Mouse (Mus musculus): ENCODE data around the gene Ice1. TPM values are rescaled to one million over a fixed set of nuclear protein-coding genes. Genes with fewer than 3 reads are reported as not detected.
A peak's percentile ranks its signal among the peaks of the same experiment; 100 is the strongest.

Ice1 gene
- 10.8 and 12.5 TPM in 2 replicates for polyA plus RNA-seq (2015; fragmentation: Nextera tagmentation; extraction: Ambion mirVana)

- Histone ChIP-seq H3K4me2 (peak within 1 kb of the TSS; percentile 71), H3K36me3 (no peaks in the 10 kb centered on the region), H3K27ac (peak within 1 kb of the TSS; percentile 88), H3K9ac (peak within 1 kb of the TSS; percentile 89), H3K9me3 (replicated peaks) (no peaks in the 10 kb centered on the region), H3K4me1 (replicated peaks) (peaks cover 19% of the 10 kb centered on the region), H3K4me3 (peak within 1 kb of the TSS; percentile 86), H3K27me3 (no peaks in the 10 kb centered on the region)
- ATAC-seq (replicated peaks; ENCODE audit: insufficient number of reproducible peaks, insufficient read depth, low FRiP score, low read depth): peak; percentile 28
- WGBS: under 1% methylated on average over 38 of the region's 39 CpGs
These were observed at the start of gene Ice1 for GRCm38 (mm10) chr13:70637282-70637661. Gene Ice1, minus strand, starts transcription at chr13:70637634.

- WGBS: 74% methylated on average over 5 of the region's 5 CpGs
- ATAC-seq (replicated peaks; ENCODE audit: insufficient number of reproducible peaks, insufficient read depth, low FRiP score, low read depth): no peak
- Histone ChIP-seq H3K27me3 (no peaks in the 10 kb centered on the region), H3K9me3 (replicated peaks) (no peaks in the 10 kb centered on the region), H3K4me1 (replicated peaks) (no peaks in the 10 kb centered on the region), H3K36me3 (no peaks in the 10 kb centered on the region), H3K4me3 (no peak overlapping the region), H3K9ac (no peak overlapping the region), H3K4me2 (no peak overlapping the region), H3K27ac (no peak overlapping the region)
These were observed 48.4 kb upstream of the Ice1 start for GRCm38 (mm10) chr13:70685825-70686224.

- no peaks in the 10 kb centered on the region for H3K27me3 ChIP-seq
- no peak overlapping the region for H3K27ac ChIP-seq
- H3K9ac ChIP-seq: no peak overlapping the region
- H3K9me3 ChIP-seq (replicated peaks): no peaks in the 10 kb centered on the region
- no peak overlapping the region for H3K4me2 ChIP-seq
- no peaks in the 10 kb centered on the region for H3K4me1 ChIP-seq (replicated peaks)
- 75% methylated on average over 7 of the region's 7 CpGs for WGBS
- no peaks in the 10 kb centered on the region for H3K36me3 ChIP-seq
- no peak for ATAC-seq (replicated peaks; ENCODE audit: insufficient number of reproducible peaks, insufficient read depth, low FRiP score, low read depth)
- no peak overlapping the region for H3K4me3 ChIP-seq
These were observed 47.7 kb upstream of the Ice1 start for GRCm38 (mm10) chr13:70684976-70685609.

GRCm38 (mm10) chr13:70681411-70682183 lies 44.2 kb upstream of the Ice1 start:
- WGBS: 81% methylated on average over 7 of the region's 7 CpGs
- no peak for ATAC-seq (replicated peaks; ENCODE audit: insufficient number of reproducible peaks, insufficient read depth, low FRiP score, low read depth)
- Histone ChIP-seq H3K4me1 (replicated peaks) (no peaks in the 10 kb centered on the region), H3K27ac (no peak overlapping the region), H3K27me3 (no peaks in the 10 kb centered on the region), H3K36me3 (no peaks in the 10 kb centered on the region), H3K9me3 (replicated peaks) (no peaks in the 10 kb centered on the region), H3K4me2 (no peak overlapping the region), H3K4me3 (no peak overlapping the region), H3K9ac (no peak overlapping the region)

- Histone ChIP-seq H3K4me2 (no peak overlapping the region), H3K36me3 (no peaks in the 10 kb centered on the region), H3K4me1 (replicated peaks) (no peaks in the 10 kb centered on the region), H3K27me3 (no peaks in the 10 kb centered on the region), H3K9ac (no peak overlapping the region), H3K27ac (no peak overlapping the region), H3K4me3 (no peak overlapping the region), H3K9me3 (replicated peaks) (no peaks in the 10 kb centered on the region)
- no peak for ATAC-seq (replicated peaks; ENCODE audit: insufficient number of reproducible peaks, insufficient read depth, low FRiP score, low read depth)
- WGBS: 90% methylated on average over 3 of the region's 3 CpGs
These were observed 42.9 kb upstream of the Ice1 start for GRCm38 (mm10) chr13:70680316-70680715.

GRCm38 (mm10) chr13:70677689-70678088 lies 40.3 kb upstream of the Ice1 start:
- Histone ChIP-seq H3K4me3 (no peak overlapping the region), H3K9me3 (replicated peaks) (no peaks in the 10 kb centered on the region), H3K27ac (no peak overlapping the region), H3K27me3 (no peaks in the 10 kb centered on the region), H3K4me1 (replicated peaks) (no peaks in the 10 kb centered on the region), H3K4me2 (no peak overlapping the region), H3K9ac (no peak overlapping the region), H3K36me3 (no peaks in the 10 kb centered on the region)
- ATAC-seq (replicated peaks; ENCODE audit: insufficient number of reproducible peaks, insufficient read depth, low FRiP score, low read depth): no peak
- WGBS: 75% methylated on average over 5 of the region's 5 CpGs

GRCm38 (mm10) chr13:70676243-70677183 lies 39.1 kb upstream of the Ice1 start:
- Histone ChIP-seq H3K27ac (no peak overlapping the region), H3K36me3 (no peaks in the 10 kb centered on the region), H3K27me3 (no peaks in the 10 kb centered on the region), H3K9me3 (replicated peaks) (no peaks in the 10 kb centered on the region), H3K9ac (no peak overlapping the region), H3K4me1 (replicated peaks) (no peaks in the 10 kb centered on the region), H3K4me3 (no peak overlapping the region), H3K4me2 (no peak overlapping the region)
- ATAC-seq (replicated peaks; ENCODE audit: insufficient number of reproducible peaks, insufficient read depth, low FRiP score, low read depth): no peak
- 49% methylated on average over 20 of the region's 20 CpGs for WGBS

- H3K27me3 ChIP-seq: no peaks in the 10 kb centered on the region
- no peak overlapping the region for H3K4me2 ChIP-seq
- 91% methylated on average over 10 of the region's 10 CpGs for WGBS
- ATAC-seq (replicated peaks; ENCODE audit: insufficient number of reproducible peaks, insufficient read depth, low FRiP score, low read depth): no peak
- H3K4me3 ChIP-seq: no peak overlapping the region
- no peaks in the 10 kb centered on the region for H3K4me1 ChIP-seq (replicated peaks)
- H3K27ac ChIP-seq: no peak overlapping the region
- H3K36me3 ChIP-seq: no peaks in the 10 kb centered on the region
- no peak overlapping the region for H3K9ac ChIP-seq
- H3K9me3 ChIP-seq (replicated peaks): no peaks in the 10 kb centered on the region
These were observed 37.6 kb upstream of the Ice1 start for GRCm38 (mm10) chr13:70674998-70675397.

GRCm38 (mm10) chr13:70670080-70670479 lies 32.6 kb upstream of the Ice1 start:
- no peaks in the 10 kb centered on the region for H3K4me1 ChIP-seq (replicated peaks)
- no peaks in the 10 kb centered on the region for H3K27me3 ChIP-seq
- no peak for ATAC-seq (replicated peaks; ENCODE audit: insufficient number of reproducible peaks, insufficient read depth, low FRiP score, low read depth)
- no peak overlapping the region for H3K9ac ChIP-seq
- no peak overlapping the region for H3K4me3 ChIP-seq
- H3K27ac ChIP-seq: no peak overlapping the region
- H3K9me3 ChIP-seq (replicated peaks): no peaks in the 10 kb centered on the region
- no peaks in the 10 kb centered on the region for H3K36me3 ChIP-seq
- WGBS: 57% methylated on average over 4 of the region's 4 CpGs
- no peak overlapping the region for H3K4me2 ChIP-seq

GRCm38 (mm10) chr13:70659715-70660114 lies 22.3 kb upstream of the Ice1 start:
- ATAC-seq (replicated peaks; ENCODE audit: insufficient number of reproducible peaks, insufficient read depth, low FRiP score, low read depth): no peak
- H3K4me2 ChIP-seq: no peak overlapping the region
- H3K27ac ChIP-seq: no peak overlapping the region
- peaks cover 7% of the 10 kb centered on the region; the same call in 1 of the 2 replicates for H3K4me1 ChIP-seq (replicated peaks)
- H3K27me3 ChIP-seq: no peaks in the 10 kb centered on the region
- no peaks in the 10 kb centered on the region for H3K9me3 ChIP-seq (replicated peaks)
- H3K36me3 ChIP-seq: no peaks in the 10 kb centered on the region
- WGBS: 70% methylated on average over 4 of the region's 4 CpGs
- H3K9ac ChIP-seq: no peak overlapping the region
- no peak overlapping the region for H3K4me3 ChIP-seq

- H3K4me2 ChIP-seq: no peak overlapping the region
- H3K4me1 ChIP-seq (replicated peaks): peaks cover 14% of the 10 kb centered on the region
- H3K27me3 ChIP-seq: no peaks in the 10 kb centered on the region
- H3K36me3 ChIP-seq: no peaks in the 10 kb centered on the region
- no peaks in the 10 kb centered on the region for H3K9me3 ChIP-seq (replicated peaks)
- no peak for ATAC-seq (replicated peaks; ENCODE audit: insufficient number of reproducible peaks, insufficient read depth, low FRiP score, low read depth)
- H3K27ac ChIP-seq: no peak overlapping the region
- 74% methylated on average over 4 of the region's 4 CpGs for WGBS
- H3K9ac ChIP-seq: no peak overlapping the region
- no peak overlapping the region for H3K4me3 ChIP-seq
These were observed 19.3 kb upstream of the Ice1 start for GRCm38 (mm10) chr13:70656741-70657140.

Data from heart, embryonic 15.5 days (tissue).